Mouse (Mus musculus) heart, embryonic 15.5 days (tissue): ENCODE data around the gene Oser1. TPM values are rescaled to one million over a fixed set of nuclear protein-coding genes. Genes with fewer than 3 reads are reported as not detected.

ENCODE experiments used
- ATAC-seq: fragments of 200-750 bp; cut with Nextera tagmentation; replicated peaks from 2 replicates; pipeline ENCODE4 v1.8.0; 2017; ENCODE audit warnings: low read depth, moderate TSS enrichment; ENCODE audit not compliant: insufficient number of reproducible peaks, insufficient read depth, low FRiP score
- H3K27ac ChIP-seq: fragments of 300-500 bp; sonication (generic); 2 replicates; pipeline ENCODE4 v1.5.1; 2015; ENCODE audit warnings: mild to moderate bottlenecking, inconsistent platforms
- H3K27me3 ChIP-seq: fragments of 300-500 bp; sonication (generic); 2 replicates; pipeline ENCODE4 v1.6.1; 2015; ENCODE audit warnings: inconsistent platforms
- H3K36me3 ChIP-seq: fragments of 300-500 bp; sonication (generic); 2 replicates; pipeline ENCODE4 v1.6.1; 2015; ENCODE audit warnings: mild to moderate bottlenecking, inconsistent platforms
- H3K4me1 ChIP-seq: fragments of 300-500 bp; sonication (generic); replicated peaks from 2 replicates; pipeline ENCODE4 v1.6.1; 2015; ENCODE audit warnings: inconsistent platforms
- H3K4me2 ChIP-seq: fragments of 300-500 bp; sonication (generic); 2 replicates; pipeline ENCODE4 v1.6.1; 2015; ENCODE audit warnings: inconsistent platforms, mild to moderate bottlenecking, moderate library complexity
- H3K4me3 ChIP-seq: fragments of 300-500 bp; sonication (generic); 2 replicates; pipeline ENCODE4 v1.5.1; 2015; ENCODE audit warnings: mild to moderate bottlenecking, inconsistent platforms
- H3K9ac ChIP-seq: fragments of 300-500 bp; sonication (generic); 2 replicates; pipeline ENCODE4 v1.6.1; 2015; ENCODE audit warnings: mild to moderate bottlenecking, inconsistent platforms
- H3K9me3 ChIP-seq: fragments of 300-500 bp; sonication (generic); replicated peaks from 2 replicates; pipeline ENCODE4 v1.6.1; 2016; ENCODE audit warnings: inconsistent platforms
- WGBS: fragments of 180-500 bp; shearing (Covaris S2); methylation state at CpG from one replicate; pipeline ENCODE4 v1.1.7; 2015; ENCODE audit warnings: mixed read lengths; 5-methylcytosine and 5-hydroxymethylcytosine counted together
- polyA plus RNA-seq: library from polyadenylated mRNA; unstranded; fragments of >200 nt; fragmentation: Nextera tagmentation; extraction: Ambion mirVana; gene quantifications from 2 replicates; pipeline ENCODE4 v1.2.1, GENCODE M21; 2015

Gene Oser1
- polyA plus RNA-seq, 1 experiment from 2014 or later, result 47.5 TPM

- peak; percentile 57; the same call in 1 of the 2 replicates for ATAC-seq
- Histone ChIP-seq H3K36me3 (peaks cover 21% of the 10 kb centered on the region; the same call in 1 of the 2 replicates), H3K4me1 (peaks cover 87% of the 10 kb centered on the region), H3K4me2 (peak overlapping the region; percentile 51), H3K9me3 (no peaks in the 10 kb centered on the region), H3K27me3 (peaks cover 16% of the 10 kb centered on the region; the same call in 1 of the 2 replicates), H3K4me3 (peak overlapping the region; percentile 17; the same call in 1 of the 2 replicates), H3K9ac (peak overlapping the region; percentile 45), H3K27ac (peak overlapping the region; percentile 94)
- WGBS, result 28% methylated on average over 5 of the region's 5 CpGs
Measured at GRCm38 (mm10) chr2:163379366-163379765, 45.1 kb downstream of the Oser1 start.

DNA sequence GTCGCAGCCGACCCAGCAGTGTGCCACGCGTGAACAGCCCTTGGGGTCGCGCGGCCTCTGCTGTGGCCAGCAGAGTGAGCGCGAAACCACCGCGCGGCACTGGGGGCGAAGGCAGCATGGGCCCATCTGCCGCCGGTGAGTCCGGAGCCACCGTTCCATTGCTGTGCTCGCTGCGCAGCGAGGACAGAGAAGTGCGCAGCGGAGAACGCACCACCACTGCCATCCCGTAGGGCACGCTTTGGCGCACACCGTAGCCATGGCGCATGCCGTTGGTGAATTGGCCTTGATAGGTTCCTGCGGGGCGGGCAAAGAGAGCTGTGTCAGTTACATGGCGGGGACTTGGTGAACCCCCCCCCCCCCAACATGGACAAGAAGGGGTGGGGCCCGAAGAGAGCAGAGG, 48.4 kb downstream of the Oser1 start:
- peaks cover 22% of the 10 kb centered on the region; the same call in 1 of the 2 replicates for H3K36me3 ChIP-seq
- peaks cover 71% of the 10 kb centered on the region for H3K4me1 ChIP-seq
- no peak for ATAC-seq
- peak overlapping the region; percentile 63 for H3K27ac ChIP-seq
- WGBS, result 39% methylated on average over 33 of the region's 33 CpGs
- 0 out of 2 replicates have a peak overlapping the region, but pooled peaks have one; percentile 46 for H3K4me2 ChIP-seq
- peaks cover 16% of the 10 kb centered on the region; the same call in 1 of the 2 replicates for H3K27me3 ChIP-seq
- H3K9me3 ChIP-seq, result no peaks in the 10 kb centered on the region
- peak overlapping the region; percentile 3 for H3K9ac ChIP-seq
- no peak overlapping the region for H3K4me3 ChIP-seq

- WGBS, result 53% methylated on average over 35 of the region's 35 CpGs
- Histone ChIP-seq H3K9me3 (no peaks in the 10 kb centered on the region), H3K27me3 (peaks cover 16% of the 10 kb centered on the region; the same call in 1 of the 2 replicates), H3K4me3 (no peak overlapping the region), H3K36me3 (peaks cover 22% of the 10 kb centered on the region; the same call in 1 of the 2 replicates), H3K9ac (no peak overlapping the region; the same call in 1 of the 2 replicates), H3K4me2 (0 out of 2 replicates have a peak overlapping the region, but pooled peaks have one; percentile 46), H3K4me1 (peaks cover 73% of the 10 kb centered on the region), H3K27ac (peak overlapping the region; percentile 63; the same call in 1 of the 2 replicates)
- no peak for ATAC-seq
Measured at GRCm38 (mm10) chr2:163375468-163375867, 49.0 kb downstream of the Oser1 start.

DNA sequence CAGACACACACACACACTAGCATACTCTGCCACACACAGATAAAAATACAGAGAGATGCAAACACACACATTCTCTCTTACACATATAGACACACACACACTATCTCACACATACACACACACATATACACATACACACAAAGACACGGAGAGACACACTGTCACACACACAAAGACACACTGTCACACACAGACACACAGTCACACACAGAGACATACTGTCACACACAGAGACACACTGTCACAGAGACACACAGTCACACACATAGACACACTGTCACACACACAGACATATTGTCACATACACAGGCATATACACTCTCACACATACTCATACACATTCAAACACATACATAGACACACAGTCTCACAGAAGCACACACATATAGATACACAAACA, 51.9 kb downstream of the Oser1 start:
- no peak for ATAC-seq
- no peaks in the 10 kb centered on the region for H3K9me3 ChIP-seq
- no peak overlapping the region for H3K4me2 ChIP-seq
- H3K27ac ChIP-seq, result no peak overlapping the region
- 90% methylated on average over 1 of the region's 1 CpGs for whole genome bisulfite sequencing
- H3K9ac ChIP-seq, result no peak overlapping the region
- H3K4me1 ChIP-seq, result peaks cover 73% of the 10 kb centered on the region
- no peak overlapping the region for H3K4me3 ChIP-seq
- peaks cover 26% of the 10 kb centered on the region; the same call in 1 of the 2 replicates for H3K36me3 ChIP-seq
- H3K27me3 ChIP-seq, result peaks cover 16% of the 10 kb centered on the region; the same call in 1 of the 2 replicates

- 41% methylated on average over 4 of the region's 4 CpGs for WGBS
- H3K27me3 ChIP-seq, result 0 out of 2 replicates have a peak, but pooled peaks cover under 1% of the 10 kb centered on the region
- peaks cover 56% of the 10 kb centered on the region for H3K4me1 ChIP-seq
- no peaks in the 10 kb centered on the region for H3K9me3 ChIP-seq
- no peak overlapping the region for H3K4me3 ChIP-seq
- no peak for ATAC-seq
- H3K9ac ChIP-seq, result 0 out of 2 replicates have a peak overlapping the region, but pooled peaks have one; percentile 6
- H3K27ac ChIP-seq, result peak overlapping the region; percentile 70
- H3K4me2 ChIP-seq, result no peak overlapping the region
- peaks cover 18% of the 10 kb centered on the region; the same call in 1 of the 2 replicates for H3K36me3 ChIP-seq
Measured at GRCm38 (mm10) chr2:163370175-163370574, 54.3 kb downstream of the Oser1 start.

DNA sequence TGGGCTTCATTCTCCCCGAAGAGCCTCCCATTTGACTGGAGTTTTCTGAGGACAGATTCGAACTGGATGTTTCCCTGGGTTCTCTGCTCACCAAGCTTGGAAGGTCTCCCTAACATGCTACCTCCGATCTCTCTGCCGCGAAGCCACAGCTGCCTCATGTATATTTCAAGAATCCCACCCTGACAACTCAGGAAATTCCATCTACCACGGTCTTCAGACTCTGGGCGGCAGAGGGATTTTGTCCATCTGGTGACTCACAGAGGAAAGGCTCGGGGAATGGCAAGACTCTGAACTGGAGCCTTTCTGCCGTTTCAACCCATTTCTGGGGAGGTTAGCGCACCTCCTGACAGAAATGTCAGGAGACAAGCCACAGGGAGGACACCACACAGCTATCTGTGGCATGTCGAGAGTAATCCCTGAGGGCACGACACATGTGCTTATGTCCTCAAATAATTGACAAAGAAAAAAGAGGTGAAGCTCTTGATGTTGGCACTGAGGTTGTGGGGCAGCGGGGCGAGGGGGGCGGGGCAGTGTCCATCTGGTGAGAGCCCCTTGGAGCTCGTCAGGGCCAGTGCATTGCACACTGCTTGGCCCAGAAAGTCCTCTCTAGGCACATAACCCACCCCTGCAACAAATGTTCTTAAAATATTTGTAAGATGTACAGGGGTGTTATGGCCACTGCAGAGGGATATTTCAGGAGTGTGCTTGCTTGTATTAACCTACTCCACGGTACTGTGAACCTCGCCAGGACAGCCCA, 59.5 kb downstream of the Oser1 start:
- ATAC-seq, result no peak
- Histone ChIP-seq H3K4me3 (no peak overlapping the region), H3K4me1 (peaks cover 71% of the 10 kb centered on the region), H3K9ac (peak overlapping the region; percentile 48), H3K4me2 (peak overlapping the region; percentile 15; the same call in 1 of the 2 replicates), H3K27me3 (no peaks in the 10 kb centered on the region), H3K36me3 (peaks cover 12% of the 10 kb centered on the region; the same call in 1 of the 2 replicates), H3K9me3 (no peaks in the 10 kb centered on the region), H3K27ac (peak overlapping the region; percentile 97)
- WGBS, result 35% methylated on average over 18 of the region's 18 CpGs

GRCm38 (mm10) chr2:163362940-163363921, 61.3 kb downstream of the Oser1 start:
- H3K9ac ChIP-seq, result peak overlapping the region; percentile 48
- peaks cover 6% of the 10 kb centered on the region; the same call in 1 of the 2 replicates for H3K36me3 ChIP-seq
- 22% methylated on average over 12 of the region's 12 CpGs for whole genome bisulfite sequencing
- ATAC-seq, result peak; percentile 80
- H3K27ac ChIP-seq, result peak overlapping the region; percentile 97
- H3K27me3 ChIP-seq, result no peaks in the 10 kb centered on the region
- peak overlapping the region; percentile 16 for H3K4me3 ChIP-seq
- H3K9me3 ChIP-seq, result no peaks in the 10 kb centered on the region
- peaks cover 78% of the 10 kb centered on the region for H3K4me1 ChIP-seq
- peak overlapping the region; percentile 50 for H3K4me2 ChIP-seq

DNA sequence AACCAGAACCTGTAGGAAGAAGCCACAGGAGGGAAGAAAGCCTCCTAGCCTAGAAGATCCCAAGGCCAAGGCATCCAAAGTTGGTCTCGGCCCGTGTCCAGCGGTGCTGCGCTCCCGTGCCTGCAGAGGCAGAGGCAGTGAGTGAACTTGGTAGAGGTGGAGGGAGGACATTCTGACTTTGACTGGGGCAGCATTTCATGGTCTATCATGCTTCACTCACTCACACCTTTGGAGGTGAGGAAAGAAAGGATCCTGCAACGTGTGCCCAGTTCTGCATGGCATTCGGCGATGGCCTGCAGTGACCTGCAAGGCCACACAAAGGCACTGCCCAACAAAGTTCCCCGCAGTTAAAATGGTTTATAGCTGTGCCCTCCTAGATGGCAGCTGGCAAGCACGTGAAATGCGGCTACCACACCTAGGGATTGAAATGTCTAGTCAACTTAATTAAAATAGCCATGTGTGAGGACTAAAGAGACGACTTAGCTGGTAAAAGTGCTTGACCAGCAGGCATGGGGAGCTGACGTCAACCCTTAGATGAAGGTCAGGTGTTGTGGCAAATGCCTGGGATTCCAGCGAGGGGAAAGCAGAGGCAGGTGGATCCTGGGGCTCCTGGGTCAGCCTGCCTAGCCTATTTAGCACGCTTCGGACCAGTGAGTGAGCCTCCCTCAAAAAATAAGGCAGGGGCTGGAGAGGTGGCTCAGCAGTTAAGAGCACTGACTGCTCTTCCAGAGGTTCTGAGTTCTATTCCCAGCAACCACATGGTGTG, 63.5 kb downstream of the Oser1 start:
- Histone ChIP-seq H3K9ac (0 out of 2 replicates have a peak overlapping the region, but pooled peaks have one; percentile 5), H3K9me3 (no peaks in the 10 kb centered on the region), H3K27me3 (no peaks in the 10 kb centered on the region), H3K4me2 (no peak overlapping the region), H3K4me3 (no peak overlapping the region), H3K36me3 (peaks cover 6% of the 10 kb centered on the region; the same call in 1 of the 2 replicates), H3K27ac (peak overlapping the region; percentile 97), H3K4me1 (peaks cover 84% of the 10 kb centered on the region)
- ATAC-seq, result no peak
- WGBS, result 55% methylated on average over 16 of the region's 16 CpGs

DNA sequence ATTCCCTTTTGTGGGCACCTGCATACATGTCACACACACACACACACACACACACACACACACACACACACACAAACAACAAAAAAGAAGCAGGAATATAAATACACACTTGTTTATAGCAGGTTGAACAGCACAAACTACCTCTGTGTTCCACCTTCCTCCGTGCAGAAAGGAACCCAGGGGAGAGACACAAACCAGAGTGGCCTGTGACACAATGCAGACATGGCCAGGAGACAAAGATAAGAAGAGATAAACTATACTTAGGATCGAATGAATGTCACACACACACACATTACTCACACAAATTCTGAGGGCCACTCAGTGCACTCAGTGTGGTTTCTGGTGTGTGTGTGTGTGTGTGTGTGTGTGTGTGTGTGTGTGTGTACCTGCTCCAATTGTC, 65.2 kb downstream of the Oser1 start:
- Histone ChIP-seq H3K4me1 (peaks cover 88% of the 10 kb centered on the region), H3K36me3 (peaks cover 6% of the 10 kb centered on the region; the same call in 1 of the 2 replicates), H3K9ac (no peak overlapping the region), H3K27ac (peak overlapping the region; percentile 97), H3K4me3 (no peak overlapping the region), H3K9me3 (no peaks in the 10 kb centered on the region), H3K4me2 (peak overlapping the region; percentile 11), H3K27me3 (no peaks in the 10 kb centered on the region)
- 12% methylated on average over 2 of the region's 2 CpGs for WGBS
- no peak for ATAC-seq

DNA sequence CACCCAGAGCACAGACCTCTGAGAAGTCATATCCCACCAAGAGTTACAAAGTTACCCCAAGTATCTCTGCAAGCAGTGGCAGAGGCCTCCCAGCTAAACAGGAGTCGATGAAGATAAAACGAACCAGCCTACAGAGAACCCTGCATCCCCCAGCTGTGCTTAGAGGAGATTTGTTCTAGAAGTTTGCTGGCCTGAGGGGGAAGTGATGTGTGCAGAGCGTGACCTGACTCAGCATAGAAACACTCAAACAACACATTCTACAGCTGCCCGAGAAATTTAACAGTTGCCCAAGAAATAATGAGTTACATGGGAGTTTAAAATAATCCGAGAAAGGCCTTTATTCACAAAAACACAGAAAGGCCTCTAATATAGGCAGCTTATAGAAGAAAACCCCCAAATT, 65.8 kb downstream of the Oser1 start:
- WGBS, result 42% methylated on average over 5 of the region's 5 CpGs
- H3K36me3 ChIP-seq, result peaks cover 6% of the 10 kb centered on the region; the same call in 1 of the 2 replicates
- no peak overlapping the region for H3K4me3 ChIP-seq
- peak overlapping the region; percentile 97 for H3K27ac ChIP-seq
- H3K27me3 ChIP-seq, result no peaks in the 10 kb centered on the region
- no peaks in the 10 kb centered on the region for H3K9me3 ChIP-seq
- H3K9ac ChIP-seq, result no peak overlapping the region
- H3K4me1 ChIP-seq, result peaks cover 88% of the 10 kb centered on the region
- ATAC-seq, result no peak
- H3K4me2 ChIP-seq, result 0 out of 2 replicates have a peak overlapping the region, but pooled peaks have one; percentile 11
